Mouse (Mus musculus) CD4-positive, CD25-positive, alpha-beta regulatory T cell, adult 4 months (primary cell): ENCODE measurements around the gene Gpr88. TPM values are rescaled to one million over a fixed set of nuclear protein-coding genes. Genes with fewer than 3 reads are reported as not detected.
"Not testable (repeated sequence)": the region's sequence is repeated elsewhere in the genome, so short reads cannot be mapped to it uniquely, and the experiment has no call there.

Experiments used
- ATAC-seq: one replicate; pipeline ENCODE4 v1.8.0; 2017
- polyA plus RNA-seq, 2 experiments: library from polyadenylated mRNA; unstranded; fragments of 100-300 nt; shearing (Covaris generic); gene quantifications; one replicate each; pipeline ENCODE4 v1.2.1; 2017

Gpr88 gene
- polyA plus RNA-seq, 2 experiments from 2014 or later, result not detected

- no peak for ATAC-seq
These were observed 10.6 kb downstream of the Gpr88 start for GRCm38 (mm10) chr3:116242685-116243084.

DNA sequence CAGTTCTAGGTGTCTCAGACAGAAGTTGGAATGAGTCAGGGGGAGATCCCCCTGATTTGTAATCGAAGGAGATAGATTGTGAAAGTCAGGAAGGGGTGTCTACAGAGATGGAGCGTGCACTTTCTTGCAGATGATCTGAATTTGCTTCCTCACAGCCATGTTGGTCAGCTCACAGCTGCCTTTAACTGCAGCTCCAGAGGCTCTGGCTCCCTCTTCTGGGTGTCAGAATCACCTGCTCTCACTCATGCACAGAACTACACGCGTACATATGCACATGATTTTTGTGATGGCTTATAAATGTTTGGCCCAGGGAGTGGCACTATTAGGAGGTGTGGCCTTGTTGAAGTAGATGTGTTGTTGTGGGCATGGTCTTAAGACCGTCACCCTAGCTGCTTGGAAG, 15.8 kb downstream of the Gpr88 start:
- no peak for ATAC-seq

GRCm38 (mm10) chr3:116236856-116237255, 16.4 kb downstream of the Gpr88 start:
- ATAC-seq, result no peak

DNA sequence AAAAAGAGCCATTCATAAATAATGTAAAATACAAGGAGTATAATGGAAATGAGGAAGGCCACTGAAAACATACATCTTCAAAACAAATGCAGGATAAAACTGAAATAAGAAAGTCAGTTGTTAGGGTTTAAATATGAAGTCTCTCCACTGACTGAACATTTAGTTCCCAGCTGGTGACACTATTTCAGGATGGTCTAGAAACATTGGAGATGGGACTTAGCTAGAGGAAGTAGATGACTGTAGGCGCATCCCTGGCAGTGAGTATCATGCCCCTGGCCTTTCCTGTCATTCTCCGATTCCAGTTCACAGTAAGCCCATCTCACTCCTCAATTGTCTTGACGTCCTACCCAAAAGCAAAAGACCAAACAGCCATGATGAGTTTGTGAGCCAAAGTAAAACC, 19.8 kb downstream of the Gpr88 start:
- ATAC-seq, result no peak

DNA sequence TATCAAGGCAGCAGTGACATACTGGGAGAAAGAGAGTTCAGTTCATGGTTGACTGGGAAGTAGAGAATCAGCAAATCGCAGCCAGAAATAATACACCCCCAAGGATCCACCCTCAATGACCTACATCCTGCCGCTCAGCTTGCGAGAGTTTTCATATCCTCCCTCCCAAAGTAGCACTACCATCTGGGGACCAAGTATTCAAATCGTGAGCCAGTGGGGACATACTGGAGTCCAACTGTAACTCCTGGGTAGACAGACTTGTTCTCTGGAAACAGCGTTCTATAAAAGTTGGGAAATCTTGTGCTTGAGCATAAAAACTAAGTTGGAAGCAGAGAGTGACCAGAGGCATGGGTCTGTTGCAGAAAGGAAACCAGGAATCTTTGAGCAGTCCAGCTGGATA, 20.5 kb downstream of the Gpr88 start:
- ATAC-seq, result no peak

- no peak for ATAC-seq
These were observed 24.0 kb downstream of the Gpr88 start for GRCm38 (mm10) chr3:116229336-116229735.

GRCm38 (mm10) chr3:116228360-116229245, 24.7 kb downstream of the Gpr88 start:
- ATAC-seq, result no peak

- no peak for ATAC-seq
These were observed 25.9 kb downstream of the Gpr88 start for GRCm38 (mm10) chr3:116227383-116227782.

DNA sequence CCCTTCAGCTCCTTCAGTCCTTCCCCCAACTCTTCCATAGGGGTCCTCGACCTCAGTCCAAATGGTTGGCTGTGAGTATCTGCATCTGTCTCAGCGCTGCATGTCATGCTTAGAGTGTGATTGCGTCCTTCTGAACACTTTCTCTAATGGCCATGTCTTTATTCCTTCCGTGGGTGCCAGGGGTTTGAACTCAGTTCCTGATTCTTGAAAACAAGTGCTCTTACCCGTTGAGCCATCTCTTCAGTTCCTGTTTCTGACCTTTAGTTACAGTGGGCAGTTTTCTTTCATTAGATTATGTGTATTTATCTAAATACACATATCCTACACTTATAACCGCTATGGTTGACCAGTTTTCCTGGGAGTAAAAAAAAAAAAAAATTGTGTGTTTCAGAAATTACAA, 26.4 kb downstream of the Gpr88 start:
- no peak for ATAC-seq

DNA sequence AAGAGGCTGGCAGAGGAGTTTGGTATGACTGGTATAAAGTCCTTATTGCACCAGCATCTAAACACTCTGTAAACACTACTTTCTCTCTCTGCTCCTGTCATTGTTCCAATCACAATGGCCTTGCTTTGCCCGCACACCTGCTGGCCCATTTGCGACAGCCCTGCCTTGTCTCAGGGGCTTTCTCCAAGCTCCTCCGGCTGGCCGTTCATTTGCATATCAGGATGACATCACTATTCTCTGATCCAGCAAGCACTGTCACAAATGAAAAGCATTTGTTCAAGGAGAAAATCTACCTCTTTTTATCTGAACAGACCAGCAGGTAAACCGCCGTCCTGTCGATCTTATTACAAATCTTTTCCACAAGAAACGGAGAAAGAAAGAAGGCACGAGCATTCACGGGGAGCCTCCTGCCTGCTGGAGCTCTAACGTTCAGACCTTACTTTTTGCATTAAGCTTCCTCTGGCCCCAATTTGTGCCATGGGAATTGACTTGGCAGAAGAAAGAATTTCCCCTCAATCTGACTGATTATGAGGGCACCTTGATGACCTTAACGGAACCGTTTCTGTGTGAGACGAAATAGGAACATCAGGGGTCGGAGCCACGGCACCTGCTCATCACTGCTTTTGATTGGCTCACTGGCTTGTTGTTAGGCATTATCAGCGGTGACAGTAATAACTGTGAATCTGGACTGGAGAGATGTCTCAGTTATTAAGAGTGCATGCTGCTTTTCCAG, 30.6 kb downstream of the Gpr88 start:
- no peak for ATAC-seq

GRCm38 (mm10) chr3:116221686-116222010, 31.7 kb downstream of the Gpr88 start:
- ATAC-seq, result no peak

- ATAC-seq, result no peak
These were observed 32.2 kb downstream of the Gpr88 start for GRCm38 (mm10) chr3:116220980-116221685.

DNA sequence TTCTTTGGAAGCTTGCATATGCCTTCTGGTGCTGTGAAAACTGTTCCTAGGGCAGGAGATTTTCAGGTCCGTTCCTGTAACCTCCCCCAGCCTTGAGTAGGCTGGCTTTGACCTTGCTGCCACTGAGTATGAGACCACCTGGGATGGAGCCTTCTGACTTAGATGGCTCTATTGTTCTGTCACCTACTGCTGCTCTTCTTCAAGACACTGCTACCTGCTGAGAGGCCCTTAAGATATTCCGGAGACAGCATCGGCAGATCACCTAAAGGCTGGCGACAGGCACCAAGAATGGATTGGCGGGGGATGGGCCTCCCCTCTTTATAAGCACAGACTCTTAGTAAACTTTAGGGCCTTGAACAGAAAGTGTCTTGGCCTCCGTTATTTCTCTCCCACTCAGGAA, 35.9 kb downstream of the Gpr88 start:
- ATAC-seq, result not testable (repeated sequence)

DNA sequence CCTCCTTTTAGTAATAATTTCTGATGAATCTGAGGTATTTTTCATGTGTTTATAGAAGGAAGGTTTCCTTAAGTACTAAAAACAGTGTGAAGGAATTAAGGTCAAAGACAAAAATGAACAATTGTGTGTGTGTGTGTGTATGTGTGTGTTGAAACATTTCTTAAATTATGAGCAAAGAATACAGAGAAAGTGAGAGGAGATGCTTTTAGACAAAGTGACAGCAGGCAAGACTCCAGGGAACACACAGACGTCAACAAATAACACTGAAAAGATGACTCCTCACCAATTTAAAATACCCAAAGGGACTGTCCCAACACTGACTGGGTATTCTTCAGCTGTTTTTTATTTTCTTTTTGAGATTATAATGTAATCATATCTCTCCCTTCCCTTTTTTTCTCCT, 37.0 kb downstream of the Gpr88 start:
- ATAC-seq, result no peak

GRCm38 (mm10) chr3:116211639-116212038, 41.7 kb downstream of the Gpr88 start:
- ATAC-seq, result no peak

DNA sequence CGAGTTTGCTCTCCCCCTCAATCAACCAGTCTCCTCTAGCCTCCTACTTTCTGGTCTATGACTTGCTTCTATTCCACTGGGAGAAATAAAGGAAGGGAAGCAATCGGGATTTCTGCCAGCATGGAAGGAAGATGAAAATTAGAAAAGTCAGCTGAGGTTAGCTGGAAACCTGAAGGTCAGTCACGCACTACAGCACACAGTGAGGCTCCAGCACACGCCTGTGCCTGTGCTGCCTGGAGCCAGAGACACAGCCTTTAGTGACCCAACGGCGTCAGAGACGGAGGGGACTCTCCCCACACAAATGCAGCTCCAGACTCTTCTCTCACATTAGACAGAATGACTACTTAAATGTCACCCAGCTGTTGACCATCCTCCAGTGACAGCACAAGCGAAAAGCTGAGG, 42.6 kb downstream of the Gpr88 start:
- no peak for ATAC-seq

DNA sequence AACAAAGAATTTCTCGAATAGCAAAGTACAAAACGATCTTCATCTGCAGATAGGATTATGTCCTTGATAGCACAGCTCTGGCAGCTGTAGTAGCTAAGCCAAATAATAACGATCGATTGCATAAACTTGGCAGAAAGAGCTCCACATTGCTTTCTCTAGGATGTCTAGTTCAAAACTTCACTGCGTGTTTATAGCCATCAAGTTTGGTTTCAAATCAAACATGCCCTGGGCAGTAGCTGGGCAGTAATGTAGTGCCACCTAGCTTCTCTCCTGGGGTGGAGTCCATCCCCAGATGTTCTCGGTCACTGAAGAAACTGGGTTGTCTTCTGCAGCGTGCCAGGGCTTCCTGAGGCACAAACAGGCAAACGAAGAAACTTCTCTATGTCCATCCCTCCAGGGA, 44.1 kb downstream of the Gpr88 start:
- ATAC-seq, result no peak

DNA sequence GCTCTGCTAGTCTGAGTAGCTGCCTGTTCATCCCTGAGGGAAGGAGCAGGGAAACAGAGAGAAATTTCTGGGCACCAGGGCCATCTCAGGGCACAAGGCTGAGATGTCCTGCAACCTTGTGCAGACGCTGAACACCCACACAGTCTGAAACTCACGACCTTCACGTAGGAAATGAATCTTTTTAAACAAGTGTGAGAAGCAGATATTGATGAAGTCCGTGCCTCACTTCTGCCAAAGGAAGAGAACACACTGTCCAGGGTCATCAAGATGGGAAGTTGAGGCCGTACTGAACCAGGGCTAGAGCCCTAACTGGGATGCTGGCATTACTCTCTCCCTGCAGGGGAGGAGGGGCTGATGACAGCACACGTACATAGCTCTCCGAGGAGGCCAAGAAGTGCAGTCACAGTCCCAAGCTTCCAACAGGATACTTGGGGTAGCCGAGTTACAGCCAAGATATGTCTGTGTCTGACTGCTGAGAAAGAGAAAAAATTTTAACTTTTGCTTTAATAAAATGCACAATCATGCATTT, 46.9 kb downstream of the Gpr88 start:
- no peak for ATAC-seq

GRCm38 (mm10) chr3:116205346-116206219, 47.7 kb downstream of the Gpr88 start:
- ATAC-seq, result no peak

- ATAC-seq, result no peak
These were observed 48.7 kb downstream of the Gpr88 start for GRCm38 (mm10) chr3:116204643-116205042.

DNA sequence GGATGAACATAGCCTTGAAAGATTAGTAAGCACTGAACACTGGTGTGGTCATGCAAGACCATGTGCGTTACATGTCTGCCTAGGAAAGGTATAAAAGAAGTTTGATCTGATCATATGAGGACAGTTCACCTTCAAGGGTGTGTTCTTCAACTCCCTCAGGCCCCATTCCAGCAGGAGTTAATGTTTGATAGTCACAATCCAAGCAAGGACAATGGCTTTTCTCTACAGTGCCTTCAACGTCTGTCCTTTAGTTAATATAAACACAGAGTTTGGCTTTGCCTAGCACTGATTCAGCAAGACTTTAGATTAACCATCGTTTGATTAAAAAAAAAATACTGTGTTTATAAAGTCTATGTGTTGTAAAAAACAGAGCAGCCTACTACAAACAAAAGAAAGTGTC, 49.4 kb downstream of the Gpr88 start:
- no peak for ATAC-seq

DNA sequence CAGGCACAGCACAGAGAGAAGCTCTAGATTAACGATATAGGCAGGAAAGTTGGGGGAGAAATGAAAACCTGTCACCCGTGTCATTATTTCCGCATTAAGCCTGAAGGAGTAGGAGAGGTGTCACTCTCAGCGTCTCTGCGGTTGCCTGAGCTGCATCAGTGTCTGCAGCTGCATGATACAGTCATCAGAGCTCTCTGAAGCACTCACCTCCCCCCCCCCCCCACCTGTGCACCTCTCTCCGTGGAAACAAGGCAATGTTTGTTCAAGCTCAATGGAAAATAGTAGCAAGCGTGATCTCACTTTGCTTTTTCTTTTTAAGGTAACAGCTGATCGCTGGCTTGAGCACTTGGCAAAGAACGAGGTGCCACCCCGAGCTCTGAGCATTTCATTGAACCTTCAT, 53.2 kb downstream of the Gpr88 start:
- ATAC-seq, result peak; percentile 80
